Mouse (Mus musculus): ENCODE results near the gene Serpine1.

Serpine1 gene

GRCm38 (mm10) chr5:137051914-137052505 is 20.1 kb downstream of the Serpine1 start:
- no peak for DNase-seq

GRCm38 (mm10) chr5:137051125-137051524 is 20.9 kb downstream of the Serpine1 start:
- DNase-seq = no peak

- DNase-seq = no peak
Observed at GRCm38 (mm10) chr5:137046991-137047390, 25.1 kb downstream of the Serpine1 start.

GRCm38 (mm10) chr5:137046324-137046718 is 25.7 kb downstream of the Serpine1 start:
- no peak for DNase-seq

GRCm38 (mm10) chr5:137045402-137046323 is 26.4 kb downstream of the Serpine1 start, which contains the start of gene Ap1s1:
TSS of gene Ap1s1 (minus strand) at chr5:137046135.
- peak; percentile 97 for DNase-seq

GRCm38 (mm10) chr5:137043997-137044396 is 28.1 kb downstream of the Serpine1 start:
- no peak for DNase-seq

GRCm38 (mm10) chr5:137041442-137041841 is 30.6 kb downstream of the Serpine1 start:
- no peak for DNase-seq

- DNase-seq = no peak
Observed at GRCm38 (mm10) chr5:137039453-137039852, 32.6 kb downstream of the Serpine1 start.

- DNase-seq = no peak
Observed at GRCm38 (mm10) chr5:137036211-137036610, 35.9 kb downstream of the Serpine1 start.

- DNase-seq = peak; percentile 91
Observed at GRCm38 (mm10) chr5:137032641-137033074, 39.4 kb downstream of the Serpine1 start.

GRCm38 (mm10) chr5:137032033-137032421 is 40.0 kb downstream of the Serpine1 start:
- DNase-seq = no peak

- DNase-seq = no peak
Observed at GRCm38 (mm10) chr5:137031076-137032032, 40.7 kb downstream of the Serpine1 start.

GRCm38 (mm10) chr5:137030416-137030810 is 41.7 kb downstream of the Serpine1 start:
- no peak for DNase-seq

GRCm38 (mm10) chr5:137029643-137030415 is 42.2 kb downstream of the Serpine1 start:
- peak; percentile 98 for DNase-seq

GRCm38 (mm10) chr5:137029273-137029585 is 42.8 kb downstream of the Serpine1 start:
- no peak for DNase-seq

GRCm38 (mm10) chr5:137028561-137029272 is 43.4 kb downstream of the Serpine1 start:
- DNase-seq = no peak

GRCm38 (mm10) chr5:137026092-137026491 is 46.0 kb downstream of the Serpine1 start, which contains the start of gene Vgf:
TSS of gene Vgf (plus strand) at chr5:137026392.
- DNase-seq = no peak

GRCm38 (mm10) chr5:137025132-137025531 is 46.9 kb downstream of the Serpine1 start:
- peak; percentile 83 for DNase-seq

- no peak for DNase-seq
Observed at GRCm38 (mm10) chr5:137024318-137024717, 47.8 kb downstream of the Serpine1 start.

- DNase-seq = no peak
Observed at GRCm38 (mm10) chr5:137015913-137016312, 56.2 kb downstream of the Serpine1 start.

GRCm38 (mm10) chr5:137012401-137012950 is 59.6 kb downstream of the Serpine1 start:
- no peak for DNase-seq

All from kidney, adult 18-20 months (tissue).